15 mouse cellular contexts compared by ENCODE assay signal in genomic region chr7:98575651-98576239, GRCm38 (mm10).
"Had no signal": no experiment of that assay in that cellular context is flagged by ENCODE, and none has a peak within 500 bp of the region (broad histone marks: within the 10 kb centered on the region; RNA-seq: fewer than 3 reads in every experiment).

No protein-coding gene starts in this region.

- H3K9ac ChIP-seq: liver, embryonic 15.5 days; midbrain, embryonic 12.5 days; neural tube, embryonic 13.5 days had no signal

- H3K27ac ChIP-seq: left cerebral cortex, adult 2 months; limb, embryonic 10.5 days; liver, embryonic 15.5 days; midbrain, embryonic 12.5 days; neural tube, embryonic 13.5 days had no signal

- H3K4me2 ChIP-seq: liver, embryonic 11.5 days; liver, embryonic 15.5 days; midbrain, embryonic 12.5 days; neural tube, embryonic 13.5 days had no signal

- ATAC-seq: midbrain, embryonic 16.5 days had no signal

- H3K27me3 ChIP-seq: liver, embryonic 15.5 days; midbrain, embryonic 12.5 days; neural tube, embryonic 13.5 days had no signal

- H3K4me3 ChIP-seq: left cerebral cortex, adult 2 months; limb, embryonic 10.5 days; liver, embryonic 15.5 days; midbrain, embryonic 12.5 days; neural tube, embryonic 13.5 days had no signal

- H3K9me3 ChIP-seq: limb, embryonic 10.5 days; liver, embryonic 15.5 days; midbrain, embryonic 12.5 days; neural tube, embryonic 13.5 days had no signal

- DNase-seq: lung, adult 2 months; lung, postnatal 10 days; lung, postnatal 4 days; retina, postnatal 1 day; right cerebral cortex, postnatal 4 days; spleen, adult 18-20 months; thymus, adult 18-20 months; thymus, postnatal 14 days had no signal

- H3K36me3 ChIP-seq: limb, embryonic 10.5 days; liver, embryonic 15.5 days; midbrain, embryonic 12.5 days; neural tube, embryonic 13.5 days had no signal
